Mouse (Mus musculus) telencephalon, adult 2 months (tissue): ENCODE results near the gene Gm12569.

Source experiments
- DNase-seq: peaks from one replicate; pipeline ENCODE4 v3.0.0-alpha.2; 2011; ENCODE audit warnings: low read depth, low spot score

The Gm12569 gene

DNA sequence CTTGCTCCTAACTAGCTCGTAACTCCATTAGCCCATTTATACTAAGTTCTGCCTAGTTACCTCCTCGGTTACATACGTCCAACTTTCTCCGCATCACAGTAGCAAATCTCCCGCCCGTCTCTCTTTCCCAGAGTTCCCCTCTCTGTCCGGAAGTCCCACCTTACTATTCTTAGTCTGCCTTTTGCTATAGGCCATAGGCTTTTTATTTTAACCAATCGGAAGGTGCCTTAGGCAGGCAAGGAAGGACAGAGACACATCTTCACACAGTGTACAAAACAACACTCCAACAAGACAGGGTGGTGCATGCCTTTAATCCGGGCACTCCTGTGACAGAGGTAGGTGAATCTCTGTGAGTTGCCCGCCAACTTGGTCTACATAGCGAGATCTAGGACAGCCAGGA lies at the start of gene Gm12569:
Gene Gm12569 (plus strand): TSS at position 166 of the 400 bp plus-strand sequence.
- no peak for DNase-seq

GRCm38 (mm10) chr11:51202726-51203125 lies 17.5 kb upstream of the Gm12569 start:
- no peak for DNase-seq

DNA sequence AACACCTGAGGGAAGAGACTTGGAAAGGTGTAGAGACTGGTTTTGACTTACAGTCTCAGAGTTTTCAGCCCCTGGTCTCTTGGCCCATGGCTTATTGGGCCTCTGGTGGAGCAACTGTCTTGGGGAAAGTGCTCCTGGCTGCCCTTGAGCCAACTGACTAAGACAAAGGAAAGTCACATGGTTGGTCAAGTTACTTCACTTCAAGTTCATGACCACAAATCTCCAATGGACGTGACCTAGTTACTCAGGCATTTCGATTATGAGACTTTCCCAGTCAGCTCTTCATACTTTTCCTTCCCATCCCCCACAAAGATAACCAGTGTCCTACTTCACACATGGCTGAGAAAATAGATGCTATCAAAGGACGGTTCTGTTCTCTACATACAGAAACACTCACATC lies 12.5 kb upstream of the Gm12569 start:
- DNase-seq: no peak

DNA sequence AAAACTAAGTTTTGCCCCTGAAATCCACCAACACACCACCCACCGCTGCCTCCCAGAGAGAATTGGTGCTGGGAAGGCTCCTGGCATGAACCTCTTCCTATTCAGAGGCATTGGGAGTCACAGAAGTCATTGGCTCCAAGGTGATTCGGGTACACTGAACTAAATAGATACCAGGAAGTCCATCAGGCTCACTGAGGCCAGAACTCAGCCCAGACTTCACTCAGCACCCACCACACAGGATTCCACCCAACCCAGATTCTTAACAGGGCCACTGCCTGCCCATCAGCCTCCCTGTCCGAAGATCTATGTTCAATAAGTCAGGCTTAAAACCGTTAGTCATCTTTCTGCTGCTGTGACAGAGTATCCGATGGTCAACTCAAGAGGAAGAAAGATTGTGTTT lies 8.8 kb upstream of the Gm12569 start:
- DNase-seq: no peak

DNA sequence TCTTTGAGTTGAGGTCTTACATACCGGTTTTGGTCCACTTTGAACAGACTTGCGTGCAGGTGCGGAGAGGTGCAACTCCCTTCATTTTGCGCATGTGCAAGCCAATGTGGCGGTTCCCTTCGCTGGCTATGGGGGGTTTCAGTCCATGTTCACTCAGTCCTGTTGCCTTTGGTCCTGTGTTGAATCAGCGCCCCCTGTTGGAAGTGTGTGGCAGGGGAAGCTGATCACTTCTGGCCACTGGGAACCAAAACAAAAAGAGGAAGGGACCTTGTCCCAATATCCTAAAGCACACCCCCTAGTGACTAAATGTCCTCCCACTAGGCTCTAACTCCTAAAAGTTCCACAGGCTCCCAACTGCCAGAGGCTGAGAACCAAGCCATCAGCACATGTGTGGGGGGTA lies 6.3 kb upstream of the Gm12569 start:
- DNase-seq: no peak

DNA sequence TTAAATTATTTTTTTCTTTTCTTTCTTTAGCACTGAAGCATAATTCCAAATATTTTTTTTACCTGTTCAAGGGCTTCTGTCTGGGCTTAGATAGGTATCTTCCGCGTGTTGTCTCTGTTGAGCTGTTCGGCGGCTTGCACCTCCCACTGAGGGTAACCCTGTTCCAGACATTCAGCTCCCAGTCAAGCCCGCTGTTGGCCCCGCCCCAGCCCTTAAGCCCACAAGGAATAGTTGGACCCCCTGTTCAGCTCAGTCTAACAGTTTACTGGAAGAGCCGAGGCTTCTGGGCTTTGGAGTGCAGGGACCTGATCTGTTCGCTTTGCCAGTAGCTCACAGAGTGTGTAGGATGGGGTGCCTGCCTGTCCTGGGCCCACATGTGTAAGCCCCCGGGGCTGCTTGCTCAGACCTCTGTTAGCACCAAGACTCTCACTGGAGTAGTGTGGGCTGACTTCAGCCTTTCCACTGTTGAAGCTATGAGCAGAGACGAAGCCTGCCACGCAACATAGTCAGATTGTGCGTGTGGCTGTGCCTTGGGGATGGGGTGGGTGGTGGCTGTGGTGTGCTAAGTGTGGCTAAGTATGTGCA lies 785 bp upstream of the Gm12569 start:
- DNase-seq: no peak

- peak; percentile 60 for DNase-seq
Measured at GRCm38 (mm10) chr11:51227104-51227503, 6.8 kb downstream of the Gm12569 start.

GRCm38 (mm10) chr11:51234626-51235025 lies 14.4 kb downstream of the Gm12569 start:
- DNase-seq: no peak

GRCm38 (mm10) chr11:51242897-51243296 lies 22.6 kb downstream of the Gm12569 start:
- no peak for DNase-seq

- DNase-seq: no peak
Measured at GRCm38 (mm10) chr11:51257006-51257405, 36.7 kb downstream of the Gm12569 start.

DNA sequence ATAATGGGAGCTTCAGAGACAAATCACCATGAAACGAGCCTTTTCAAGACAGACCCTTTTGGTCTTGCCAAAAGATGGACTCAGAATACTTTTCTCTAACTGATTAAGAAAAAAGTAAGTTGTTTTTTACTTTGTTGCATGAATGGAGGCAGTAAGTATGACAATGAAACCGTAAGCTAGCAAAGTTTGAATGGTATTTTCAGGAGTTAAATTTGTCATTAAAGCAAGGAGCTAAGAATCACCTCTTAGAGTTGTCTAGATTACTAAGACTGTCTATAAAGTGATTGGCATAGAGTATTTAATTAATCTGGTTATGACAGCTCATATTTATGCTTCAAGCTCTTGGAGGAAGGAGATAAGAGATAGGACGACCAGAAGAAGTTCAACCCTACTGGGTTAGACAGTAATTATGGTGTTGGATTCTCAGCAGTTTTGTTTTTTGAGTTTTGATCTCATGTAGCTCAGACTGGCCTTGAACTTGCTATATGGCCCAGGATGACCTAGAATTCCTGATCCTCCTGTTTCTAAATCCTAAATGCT lies 41.5 kb downstream of the Gm12569 start, which contains the start of gene Clk4:
Gene Clk4 (plus strand): TSS at position 51 of the 540 bp plus-strand sequence.
- no peak for DNase-seq

GRCm38 (mm10) chr11:51262342-51263285 lies 42.3 kb downstream of the Gm12569 start, which contains the start of gene BC049762:
BC049762 (minus strand) TSS chr11:51263046.
- peak; percentile 95 for DNase-seq

DNA sequence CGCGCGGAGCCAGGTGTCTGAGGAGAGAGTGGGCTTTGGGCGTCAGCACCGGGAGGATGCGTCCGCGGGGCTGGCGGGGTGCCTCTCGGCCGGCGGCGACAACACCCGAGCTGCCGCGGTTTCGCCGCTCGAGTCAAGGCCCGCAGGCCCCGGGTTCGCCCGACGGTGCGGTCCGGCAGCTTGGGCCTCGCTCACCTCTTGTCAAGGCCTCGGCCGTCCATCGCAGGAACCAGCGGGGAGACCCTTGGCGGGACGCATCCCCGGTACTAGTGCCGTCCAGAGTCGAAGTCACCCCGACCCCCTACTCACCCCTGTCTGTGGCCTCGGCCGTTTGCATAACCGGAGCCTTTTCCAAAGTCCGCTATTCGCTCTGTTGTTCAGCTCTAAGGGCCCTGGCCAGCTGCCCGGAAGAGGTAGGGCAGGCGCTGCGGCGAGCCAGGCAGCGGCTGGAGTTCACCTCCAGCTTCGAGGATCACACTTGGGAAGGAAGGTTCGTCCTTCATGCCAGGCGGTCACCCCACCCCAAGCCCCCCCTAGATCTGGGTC lies 43.1 kb downstream of the Gm12569 start:
- peak; percentile 18 for DNase-seq

DNA sequence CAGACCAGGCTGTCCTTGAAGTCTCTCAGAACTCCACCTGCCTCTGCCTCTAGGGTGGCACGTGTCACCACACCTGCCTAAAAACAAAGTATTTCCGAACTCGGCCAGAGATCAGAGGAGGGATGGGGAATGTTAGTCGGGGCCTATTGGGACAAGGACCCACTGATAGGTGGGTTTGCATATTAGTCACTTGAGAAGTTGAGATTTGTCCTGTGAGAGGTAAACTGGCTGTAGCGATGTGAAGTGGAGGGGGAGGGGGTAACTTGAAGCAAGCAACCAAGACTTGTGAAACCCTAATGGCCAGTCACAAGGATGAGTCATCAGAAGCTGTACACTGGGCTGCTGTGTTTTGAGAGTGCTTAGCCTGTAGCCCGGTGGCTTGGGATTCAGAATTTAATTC lies 44.1 kb downstream of the Gm12569 start:
- no peak for DNase-seq

- no peak for DNase-seq
Measured at GRCm38 (mm10) chr11:51265326-51265725, 45.1 kb downstream of the Gm12569 start.

GRCm38 (mm10) chr11:51274418-51274817 lies 54.1 kb downstream of the Gm12569 start:
- no peak for DNase-seq
